Mouse (Mus musculus) limb, embryonic 11.5 days (tissue): ENCODE measurements at regions not wholly inside any gene's neighbourhood (a gene's known extent, or its start where the extent isn't known, plus 50 kb on each side); places are given as distances from the start of the nearest gene placed in this dataset.
A peak's percentile ranks its signal among the peaks of the same experiment; 100 is the strongest.

ENCODE experiments used
- ATAC-seq: fragments of 200-750 bp; cut with Nextera tagmentation; 2 replicates; pipeline ENCODE4 v1.8.0; 2017; ENCODE audit warnings: low read depth; ENCODE audit not compliant: insufficient number of reproducible peaks, low FRiP score, low TSS enrichment
- DNase-seq: peaks from one replicate; pipeline ENCODE4 v3.0.0-alpha.2; 2015; ENCODE audit warnings: low spot score
- H3K27ac ChIP-seq: fragments of 300-500 bp; sonication (generic); replicated peaks from 2 replicates; pipeline ENCODE4 v1.5.1; 2014; ENCODE audit warnings: low read depth, mild to moderate bottlenecking, low read length
- H3K27me3 ChIP-seq: fragments of 300-500 bp; sonication (generic); 2 replicates; pipeline ENCODE4 v1.6.1; 2014; ENCODE audit warnings: mild to moderate bottlenecking, low read length, mixed read lengths; ENCODE audit not compliant: control insufficient read depth, insufficient read depth
- H3K36me3 ChIP-seq: fragments of 300-500 bp; sonication (generic); 2 replicates; pipeline ENCODE4 v1.6.1; 2014; ENCODE audit warnings: mild to moderate bottlenecking, low read length, moderate library complexity, mixed read lengths; ENCODE audit not compliant: control insufficient read depth, insufficient read depth
- H3K4me1 ChIP-seq: fragments of 300-500 bp; sonication (generic); 2 replicates; pipeline ENCODE4 v1.6.1; 2014; ENCODE audit warnings: low read length, mixed read lengths; ENCODE audit not compliant: control insufficient read depth, insufficient read depth
- H3K4me2 ChIP-seq: fragments of 300-500 bp; sonication (generic); 2 replicates; pipeline ENCODE4 v1.6.1; 2014; ENCODE audit warnings: low read depth, mild to moderate bottlenecking, moderate library complexity; ENCODE audit not compliant: severe bottlenecking
- H3K4me3 ChIP-seq: fragments of 300-500 bp; sonication (generic); 2 replicates; pipeline ENCODE4 v1.5.1; 2014; ENCODE audit warnings: low read depth, low read length
- H3K9ac ChIP-seq: fragments of 300-500 bp; sonication (generic); 2 replicates; pipeline ENCODE4 v1.6.1; 2014; ENCODE audit warnings: mild to moderate bottlenecking, low read length
- H3K9me3 ChIP-seq: fragments of 300-500 bp; sonication (generic); 2 replicates; pipeline ENCODE4 v1.6.1; 2016; ENCODE audit warnings: low read length; ENCODE audit not compliant: control insufficient read depth
- WGBS: fragments of 180-500 bp; shearing (Covaris S2); extraction: QIAGEN DNeasy Blood & Tissue Kit; methylation state at CpG from one replicate; pipeline ENCODE4 v1.1.7; 2014; 5-methylcytosine and 5-hydroxymethylcytosine counted together

- Histone ChIP-seq H3K36me3 (no peaks in the 10 kb centered on the region), H3K4me2 (no peak overlapping the region), H3K27ac (no peak overlapping the region; the same call in 1 of the 2 replicates), H3K27me3 (no peaks in the 10 kb centered on the region), H3K4me3 (no peak overlapping the region), H3K4me1 (peaks cover 6% of the 10 kb centered on the region), H3K9me3 (no peaks in the 10 kb centered on the region), H3K9ac (0 out of 2 replicates have a peak overlapping the region, but pooled peaks have one; percentile 27)
- DNase-seq (no peak), ATAC-seq (no peak)
- WGBS, result 58% methylated on average over 12 of the region's 12 CpGs
Measured at GRCm38 (mm10) chr7:78971644-78972313, 58.6 kb downstream of the Isg20 start.

- 32% methylated on average over 5 of the region's 5 CpGs for WGBS
- peak; percentile 65 for ATAC-seq
- Histone ChIP-seq H3K27me3 (no peaks in the 10 kb centered on the region), H3K4me1 (no peaks in the 10 kb centered on the region; the same call in 1 of the 2 replicates), H3K4me2 (peak overlapping the region; percentile 51), H3K9ac (no peak overlapping the region), H3K9me3 (no peaks in the 10 kb centered on the region), H3K36me3 (no peaks in the 10 kb centered on the region), H3K27ac (no peak overlapping the region), H3K4me3 (peak overlapping the region; percentile 18)
- DNase-seq, result no peak
Measured at GRCm38 (mm10) chr7:78989751-78990206, 63.5 kb upstream of the Acan start.

- H3K27me3 ChIP-seq, result no peaks in the 10 kb centered on the region
- no peaks in the 10 kb centered on the region for H3K36me3 ChIP-seq
- no peaks in the 10 kb centered on the region; the same call in 1 of the 2 replicates for H3K4me1 ChIP-seq
- ATAC-seq (peak; percentile 92), DNase-seq (peak; percentile 80)
- no peaks in the 10 kb centered on the region for H3K9me3 ChIP-seq
- peak overlapping the region; percentile 18 for H3K4me3 ChIP-seq
- H3K9ac ChIP-seq, result peak overlapping the region; percentile 14
- no peak overlapping the region for H3K27ac ChIP-seq
- H3K4me2 ChIP-seq, result peak overlapping the region; percentile 51
- 5% methylated on average over 27 of the region's 27 CpGs for WGBS
Measured at GRCm38 (mm10) chr7:78990302-78991038, 62.8 kb upstream of the Acan start.

GRCm38 (mm10) chr7:78992991-78993390 lies 60.3 kb upstream of the Acan start:
- WGBS, result 87% methylated on average over 7 of the region's 7 CpGs
- Histone ChIP-seq H3K4me1 (no peaks in the 10 kb centered on the region; the same call in 1 of the 2 replicates), H3K9ac (no peak overlapping the region), H3K36me3 (no peaks in the 10 kb centered on the region), H3K9me3 (no peaks in the 10 kb centered on the region), H3K27me3 (no peaks in the 10 kb centered on the region), H3K27ac (no peak overlapping the region), H3K4me3 (no peak overlapping the region), H3K4me2 (no peak overlapping the region)
- ATAC-seq (no peak), DNase-seq (no peak)

GRCm38 (mm10) chr7:78994134-78994533 lies 59.1 kb upstream of the Acan start:
- Histone ChIP-seq H3K27me3 (no peaks in the 10 kb centered on the region), H3K27ac (no peak overlapping the region), H3K4me3 (no peak overlapping the region), H3K9ac (no peak overlapping the region), H3K4me1 (no peaks in the 10 kb centered on the region; the same call in 1 of the 2 replicates), H3K9me3 (no peaks in the 10 kb centered on the region), H3K4me2 (no peak overlapping the region), H3K36me3 (no peaks in the 10 kb centered on the region)
- ATAC-seq, result no peak
- DNase-seq, result no peak
- 92% methylated on average over 8 of the region's 8 CpGs for WGBS

- no peaks in the 10 kb centered on the region for H3K36me3 ChIP-seq
- no peak for DNase-seq
- no peak overlapping the region for H3K4me2 ChIP-seq
- H3K27me3 ChIP-seq, result no peaks in the 10 kb centered on the region
- no peak for ATAC-seq
- no peak overlapping the region for H3K9ac ChIP-seq
- WGBS, result 71% methylated on average over 2 of the region's 2 CpGs
- no peaks in the 10 kb centered on the region for H3K9me3 ChIP-seq
- no peaks in the 10 kb centered on the region; the same call in 1 of the 2 replicates for H3K4me1 ChIP-seq
- H3K4me3 ChIP-seq, result no peak overlapping the region
- no peak overlapping the region for H3K27ac ChIP-seq
Measured at GRCm38 (mm10) chr7:78995034-78995433, 58.2 kb upstream of the Acan start.

- no peak overlapping the region for H3K9ac ChIP-seq
- no peaks in the 10 kb centered on the region for H3K27me3 ChIP-seq
- no peaks in the 10 kb centered on the region for H3K36me3 ChIP-seq
- ATAC-seq, result no peak
- H3K4me2 ChIP-seq, result no peak overlapping the region
- no peaks in the 10 kb centered on the region for H3K9me3 ChIP-seq
- DNase-seq, result no peak
- H3K4me1 ChIP-seq, result no peaks in the 10 kb centered on the region
- H3K4me3 ChIP-seq, result no peak overlapping the region
- no peak overlapping the region for H3K27ac ChIP-seq
- WGBS, result 87% methylated on average over 4 of the region's 4 CpGs
Measured at GRCm38 (mm10) chr7:78995820-78996219, 57.5 kb upstream of the Acan start.
